Mouse (Mus musculus): ENCODE results near the gene Fsd2. TPM values are rescaled to one million over a fixed set of nuclear protein-coding genes. Genes with fewer than 3 reads are reported as not detected.

Gene Fsd2
- polyA plus RNA-seq, 1 experiment from 2014 or later: 70.2 TPM

GRCm38 (mm10) chr7:81571941-81572441 is 5.2 kb upstream of the Fsd2 start:
- 10% methylated on average over 15 of the region's 15 CpGs for WGBS
- no peak for ATAC-seq (replicated peaks; ENCODE audit: insufficient number of reproducible peaks, insufficient read depth, low FRiP score, low read depth)
- no peaks in the 10 kb centered on the region for H3K27me3 ChIP-seq

GRCm38 (mm10) chr7:81571108-81571940 is 4.6 kb upstream of the Fsd2 start, which contains the start of gene Whamm:
Gene Whamm, plus strand, starts transcription at chr7:81571266.
- H3K9ac ChIP-seq: peak within 1 kb of the TSS; percentile 91
- peaks cover 34% of the 10 kb centered on the region for H3K4me1 ChIP-seq (replicated peaks)
- peak within 1 kb of the TSS; percentile 97 for H3K4me3 ChIP-seq
- H3K27ac ChIP-seq: peak within 1 kb of the TSS; percentile 99
- under 1% methylated on average over 95 of the region's 96 CpGs for WGBS
- peak; percentile 97 for ATAC-seq (replicated peaks; ENCODE audit: insufficient number of reproducible peaks, insufficient read depth, low FRiP score, low read depth)
- no peaks in the 10 kb centered on the region for H3K9me3 ChIP-seq (replicated peaks)
- H3K27me3 ChIP-seq: no peaks in the 10 kb centered on the region
- H3K4me2 ChIP-seq: peak within 1 kb of the TSS; percentile 65
- H3K36me3 ChIP-seq: peaks cover 7% of the 10 kb centered on the region

More at GRCm38 (mm10) chr7:81571941-81572441, 5.2 kb upstream of the Fsd2 start:
- Histone ChIP-seq H3K36me3 (peaks cover 7% of the 10 kb centered on the region), H3K9ac (peak overlapping the region; percentile 91), H3K27ac (peak overlapping the region; percentile 99), H3K9me3 (replicated peaks) (no peaks in the 10 kb centered on the region), H3K4me3 (peak overlapping the region; percentile 97), H3K4me2 (peak overlapping the region; percentile 65), H3K4me1 (replicated peaks) (peaks cover 36% of the 10 kb centered on the region)

GRCm38 (mm10) chr7:81570752-81571107 is 4.0 kb upstream of the Fsd2 start:
- peak overlapping the region; percentile 65 for H3K4me2 ChIP-seq
- H3K9ac ChIP-seq: peak overlapping the region; percentile 29; the same call in 1 of the 2 replicates
- peak overlapping the region; percentile 97 for H3K4me3 ChIP-seq
- peaks cover 33% of the 10 kb centered on the region for H3K4me1 ChIP-seq (replicated peaks)
- H3K36me3 ChIP-seq: peaks cover 3% of the 10 kb centered on the region
- no peaks in the 10 kb centered on the region for H3K9me3 ChIP-seq (replicated peaks)
- WGBS: 2% methylated on average over 5 of the region's 5 CpGs
- H3K27ac ChIP-seq: peak overlapping the region; percentile 99
- H3K27me3 ChIP-seq: no peaks in the 10 kb centered on the region
- peak; percentile 16 for ATAC-seq (replicated peaks; ENCODE audit: insufficient number of reproducible peaks, insufficient read depth, low FRiP score, low read depth)

- H3K27ac ChIP-seq: peak overlapping the region; percentile 99
- H3K9ac ChIP-seq: no peak overlapping the region
- no peak for ATAC-seq (replicated peaks; ENCODE audit: insufficient number of reproducible peaks, insufficient read depth, low FRiP score, low read depth)
- no peak overlapping the region for H3K4me2 ChIP-seq
- H3K4me1 ChIP-seq (replicated peaks): peaks cover 33% of the 10 kb centered on the region
- no peaks in the 10 kb centered on the region for H3K9me3 ChIP-seq (replicated peaks)
- WGBS: 87% methylated on average over 3 of the region's 3 CpGs
- no peaks in the 10 kb centered on the region for H3K27me3 ChIP-seq
- H3K36me3 ChIP-seq: no peaks in the 10 kb centered on the region; the same call in 1 of the 2 replicates
- H3K4me3 ChIP-seq: no peak overlapping the region
Measured at GRCm38 (mm10) chr7:81570271-81570670, 3.5 kb upstream of the Fsd2 start.

- Histone ChIP-seq H3K9ac (no peak overlapping the region), H3K9me3 (replicated peaks) (no peaks in the 10 kb centered on the region), H3K4me3 (no peak overlapping the region), H3K4me1 (replicated peaks) (peaks cover 33% of the 10 kb centered on the region), H3K36me3 (no peaks in the 10 kb centered on the region; the same call in 1 of the 2 replicates), H3K4me2 (no peak overlapping the region), H3K27me3 (no peaks in the 10 kb centered on the region), H3K27ac (peak overlapping the region; percentile 99; the same call in 1 of the 2 replicates)
- no peak for ATAC-seq (replicated peaks; ENCODE audit: insufficient number of reproducible peaks, insufficient read depth, low FRiP score, low read depth)
- WGBS: 97% methylated on average over 1 of the region's 1 CpGs
Measured at GRCm38 (mm10) chr7:81569851-81570250, 3.1 kb upstream of the Fsd2 start.

GRCm38 (mm10) chr7:81567396-81567795 is 652 bp upstream of the Fsd2 start:
- 78% methylated on average over 5 of the region's 5 CpGs for WGBS
- no peaks in the 10 kb centered on the region for H3K9me3 ChIP-seq (replicated peaks)
- H3K4me1 ChIP-seq (replicated peaks): peaks cover 35% of the 10 kb centered on the region
- H3K27ac ChIP-seq: peak overlapping the region; percentile 95
- H3K4me2 ChIP-seq: peak overlapping the region; percentile 24
- H3K9ac ChIP-seq: peak overlapping the region; percentile 35; the same call in 1 of the 2 replicates
- no peak overlapping the region for H3K4me3 ChIP-seq
- ATAC-seq (replicated peaks; ENCODE audit: insufficient number of reproducible peaks, insufficient read depth, low FRiP score, low read depth): no peak
- no peaks in the 10 kb centered on the region for H3K27me3 ChIP-seq
- H3K36me3 ChIP-seq: no peaks in the 10 kb centered on the region

GRCm38 (mm10) chr7:81566332-81566731 is 412 bp downstream of the Fsd2 start:
- Histone ChIP-seq H3K4me3 (peak overlapping the region; percentile 45), H3K36me3 (no peaks in the 10 kb centered on the region), H3K27me3 (no peaks in the 10 kb centered on the region), H3K4me1 (replicated peaks) (peaks cover 33% of the 10 kb centered on the region), H3K9me3 (replicated peaks) (no peaks in the 10 kb centered on the region), H3K4me2 (peak overlapping the region; percentile 68), H3K27ac (peak overlapping the region; percentile 95), H3K9ac (peak overlapping the region; percentile 50)
- 28% methylated on average over 4 of the region's 4 CpGs for WGBS
- ATAC-seq (replicated peaks; ENCODE audit: insufficient number of reproducible peaks, insufficient read depth, low FRiP score, low read depth): no peak

GRCm38 (mm10) chr7:81565381-81566055 is 1.2 kb downstream of the Fsd2 start:
- no peaks in the 10 kb centered on the region for H3K27me3 ChIP-seq
- H3K9me3 ChIP-seq (replicated peaks): no peaks in the 10 kb centered on the region
- H3K4me1 ChIP-seq (replicated peaks): peaks cover 37% of the 10 kb centered on the region
- no peaks in the 10 kb centered on the region for H3K36me3 ChIP-seq
- peak overlapping the region; percentile 68 for H3K4me2 ChIP-seq
- peak overlapping the region; percentile 50 for H3K9ac ChIP-seq
- 44% methylated on average over 7 of the region's 7 CpGs for WGBS
- H3K27ac ChIP-seq: peak overlapping the region; percentile 95
- no peak for ATAC-seq (replicated peaks; ENCODE audit: insufficient number of reproducible peaks, insufficient read depth, low FRiP score, low read depth)
- H3K4me3 ChIP-seq: peak overlapping the region; percentile 45

GRCm38 (mm10) chr7:81564766-81565165 is 2.0 kb downstream of the Fsd2 start:
- peak overlapping the region; percentile 45 for H3K4me3 ChIP-seq
- H3K4me2 ChIP-seq: peak overlapping the region; percentile 68
- H3K9me3 ChIP-seq (replicated peaks): no peaks in the 10 kb centered on the region
- H3K9ac ChIP-seq: peak overlapping the region; percentile 50
- H3K4me1 ChIP-seq (replicated peaks): peaks cover 42% of the 10 kb centered on the region
- ATAC-seq (replicated peaks; ENCODE audit: insufficient number of reproducible peaks, insufficient read depth, low FRiP score, low read depth): no peak
- no peaks in the 10 kb centered on the region for H3K27me3 ChIP-seq
- H3K36me3 ChIP-seq: no peaks in the 10 kb centered on the region
- peak overlapping the region; percentile 95 for H3K27ac ChIP-seq
- 58% methylated on average over 7 of the region's 7 CpGs for WGBS

GRCm38 (mm10) chr7:81563506-81564015 is 3.2 kb downstream of the Fsd2 start:
- H3K27me3 ChIP-seq: no peaks in the 10 kb centered on the region
- H3K9me3 ChIP-seq (replicated peaks): no peaks in the 10 kb centered on the region
- H3K4me1 ChIP-seq (replicated peaks): peaks cover 45% of the 10 kb centered on the region
- peak overlapping the region; percentile 40 for H3K27ac ChIP-seq
- H3K4me2 ChIP-seq: peak overlapping the region; percentile 68
- peak overlapping the region; percentile 13; the same call in 1 of the 2 replicates for H3K4me3 ChIP-seq
- H3K9ac ChIP-seq: no peak overlapping the region
- ATAC-seq (replicated peaks; ENCODE audit: insufficient number of reproducible peaks, insufficient read depth, low FRiP score, low read depth): no peak
- 41% methylated on average over 4 of the region's 4 CpGs for WGBS
- H3K36me3 ChIP-seq: no peaks in the 10 kb centered on the region; the same call in 1 of the 2 replicates

GRCm38 (mm10) chr7:81561211-81561610 is 5.5 kb downstream of the Fsd2 start:
- 64% methylated on average over 5 of the region's 5 CpGs for WGBS
- Histone ChIP-seq H3K27me3 (no peaks in the 10 kb centered on the region), H3K9ac (no peak overlapping the region), H3K27ac (no peak overlapping the region), H3K36me3 (peaks cover 3% of the 10 kb centered on the region; the same call in 1 of the 2 replicates), H3K9me3 (replicated peaks) (no peaks in the 10 kb centered on the region), H3K4me3 (no peak overlapping the region), H3K4me1 (replicated peaks) (peaks cover 44% of the 10 kb centered on the region), H3K4me2 (no peak overlapping the region)
- no peak for ATAC-seq (replicated peaks; ENCODE audit: insufficient number of reproducible peaks, insufficient read depth, low FRiP score, low read depth)
